8 mouse cellular contexts compared by ENCODE assay signal in the genomic region with DNA sequence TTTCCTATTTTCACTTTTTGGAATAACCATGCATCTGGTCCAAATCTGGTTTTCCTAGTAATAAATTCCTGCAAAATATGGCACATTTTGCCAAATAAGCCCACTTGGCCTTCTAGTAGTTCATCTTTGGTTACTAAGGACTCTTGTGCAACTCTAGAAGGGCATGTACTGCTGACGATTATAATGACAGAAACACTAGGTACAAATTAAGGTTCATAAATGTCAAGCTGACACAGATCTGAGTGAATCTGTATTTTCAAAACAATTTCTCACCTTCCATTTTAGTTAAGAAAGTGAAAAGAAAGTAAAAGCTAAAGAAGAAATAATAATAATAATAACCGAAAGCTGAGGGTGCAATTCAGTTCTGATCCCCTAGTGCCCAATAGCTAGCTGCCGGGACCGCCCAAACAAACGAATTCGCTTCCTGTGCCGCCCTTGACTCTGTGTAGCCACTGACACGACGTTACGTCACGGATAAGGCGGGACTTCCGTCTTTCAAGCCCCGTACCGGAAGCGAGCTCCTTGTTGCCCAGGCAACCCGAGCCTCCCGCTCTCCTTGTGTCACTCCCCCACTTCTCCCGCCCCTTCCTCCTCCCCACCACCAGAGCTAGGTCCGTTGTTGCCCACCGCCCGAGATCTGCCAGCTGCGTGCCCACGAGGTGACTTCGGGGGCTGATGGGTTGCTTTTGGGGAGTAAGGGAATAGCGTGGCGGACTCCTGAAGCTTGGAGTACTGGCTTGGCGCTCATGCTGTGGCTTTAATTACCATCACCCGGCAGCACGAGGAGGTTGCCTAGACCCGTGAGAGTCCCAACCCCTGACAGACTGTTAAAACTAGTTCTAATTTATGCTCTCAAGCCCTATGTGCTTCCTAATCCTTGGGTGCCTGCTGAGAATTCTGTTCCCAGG. TPM values are rescaled to one million over a fixed set of nuclear protein-coding genes. Genes with fewer than 3 reads are reported as not detected.
DNase-seq lines count a peak whose midpoint lies in the region; ATAC-seq lines count a peak whose summit lies in the region.

A gene (plus strand): TSS at position 563 of the 908 bp plus-strand sequence.

- ATAC-seq in intestine, embryonic 14.5 days (replicated peaks; ENCODE audit: low FRiP score, low TSS enrichment, low read depth) = peak; percentile 98

- H3K4me2 ChIP-seq in intestine, embryonic 14.5 days (ENCODE audit: low read length) = peak within 1 kb of the TSS; percentile 54

- intact Hi-C loops in left cerebral cortex, postnatal 14 days (cut with DNase I) = loop anchor here (5.0 to 10.0 kb wide), 5 partner anchors 47 to 1065 kb away; a partner anchor contains a TSS

- H3K36me3 ChIP-seq in intestine, embryonic 14.5 days (ENCODE audit: control insufficient read depth, insufficient read depth, low read length) = no peaks in the 10 kb centered on the region

- peak within 1 kb of the TSS; percentile 51 for H3K9ac ChIP-seq in intestine, embryonic 14.5 days (ENCODE audit: low read length)

- peak within 1 kb of the TSS; percentile 55 for H3K4me3 ChIP-seq in intestine, embryonic 14.5 days (ENCODE audit: low read depth, low read length)

- WGBS in intestine, embryonic 14.5 days = 11% methylated on average over 31 of the region's 31 CpGs

- H3K9me3 ChIP-seq in intestine, embryonic 14.5 days (ENCODE audit: control insufficient read depth, low read length) = no peaks in the 10 kb centered on the region

- DNase-seq in adrenal gland, adult 18-20 months (ENCODE audit: low spot score in 2 of 2) = peak; percentile 79 to 83
- DNase-seq in embryo, embryonic 11 days = peak; percentile 96
- peak; percentile 89 for DNase-seq in gastrocnemius, postnatal 25 days
- peak; percentile 88 for DNase-seq in intestine, embryonic 14.5 days (ENCODE audit: low spot score)
- DNase-seq in left cerebral cortex, postnatal 14 days (ENCODE audit: low spot score in 2 of 2) = peak; percentile 95 to 96
- DNase-seq in mesoderm, embryonic 11.5 days (ENCODE audit: low read depth, low spot score) = peak; percentile 96
- DNase-seq in right cerebral cortex, postnatal 36 days (ENCODE audit: low spot score in 2 of 2) = peak; percentile 92 to 96
- DNase-seq in yolk sac, embryonic 10.5 days (ENCODE audit: low spot score) = peak; percentile 89

- peak within 1 kb of the TSS; percentile 59; the same call in 1 of the 2 replicates for H3K27ac ChIP-seq in intestine, embryonic 14.5 days (ENCODE audit: low read depth)

- H3K4me1 ChIP-seq in intestine, embryonic 14.5 days (replicated peaks; ENCODE audit: control insufficient read depth, insufficient read depth, low read length) = peaks cover 9% of the 10 kb centered on the region; the same call in 1 of the 2 replicates

- H3K27me3 ChIP-seq in intestine, embryonic 14.5 days (replicated peaks; ENCODE audit: control insufficient read depth, insufficient read depth, low read length) = no peaks in the 10 kb centered on the region

RNA-seq across cellular contexts. Expression of the gene that starts here (rescaled TPM):
- 1 to 10 TPM; 5.2 to 7.8 TPM for total RNA-seq in adrenal gland, adult 18-20 months (2021)
- 1 to 10 TPM in 1 of 2 experiments, under 1 TPM in 1; 0.87 to 1.3 TPM for total RNA-seq in gastrocnemius, postnatal 25 days (2021)
- 13.9 and 14.2 TPM in 2 replicates for polyA plus RNA-seq in intestine, embryonic 14.5 days (2014; fragmentation: Nextera tagmentation; extraction: Ambion mirVana)
- 10 to 100 TPM; 10.7 to 12.3 TPM for total RNA-seq in left cerebral cortex, postnatal 14 days (2021)

Comparison
In these comparisons a context has a peak if more than half of its experiments do, and no peak if none do; other contexts are left out.
1. Peak in every context shown above with its lines: DNase-seq, ATAC-seq, H3K4me3 ChIP-seq and H3K27ac ChIP-seq.